Mouse (Mus musculus) heart, embryonic 13.5 days (tissue): ENCODE measurements around the gene Ptpn6. TPM values are rescaled to one million over a fixed set of nuclear protein-coding genes. Genes with fewer than 3 reads are reported as not detected.

Experiments
- ATAC-seq: fragments of 200-750 bp; cut with Nextera tagmentation; 2 replicates; pipeline ENCODE4 v1.8.0; 2017; ENCODE audit warnings: moderate TSS enrichment; ENCODE audit not compliant: insufficient number of reproducible peaks, low FRiP score, low TSS enrichment; ENCODE audit errors: extremely low read depth
- H3K27ac ChIP-seq: fragments of 300-500 bp; sonication (generic); replicated peaks from 2 replicates; pipeline ENCODE4 v1.5.1; 2015; ENCODE audit warnings: moderate library complexity, mild to moderate bottlenecking, inconsistent platforms
- H3K27me3 ChIP-seq: fragments of 300-500 bp; sonication (generic); replicated peaks from 2 replicates; pipeline ENCODE4 v1.6.1; 2015; ENCODE audit warnings: mild to moderate bottlenecking, inconsistent platforms
- H3K36me3 ChIP-seq: fragments of 300-500 bp; sonication (generic); 2 replicates; pipeline ENCODE4 v1.6.1; 2015; ENCODE audit warnings: mild to moderate bottlenecking, inconsistent platforms
- H3K4me1 ChIP-seq: fragments of 300-500 bp; sonication (generic); 2 replicates; pipeline ENCODE4 v1.6.1; 2015; ENCODE audit warnings: inconsistent platforms
- H3K4me2 ChIP-seq: fragments of 300-500 bp; sonication (generic); 2 replicates; pipeline ENCODE4 v1.6.1; 2015; ENCODE audit warnings: inconsistent platforms, mild to moderate bottlenecking, moderate library complexity
- H3K4me3 ChIP-seq: fragments of 300-500 bp; sonication (generic); 2 replicates; pipeline ENCODE4 v1.5.1; 2015; ENCODE audit warnings: moderate library complexity, mild to moderate bottlenecking, inconsistent platforms
- H3K9ac ChIP-seq: fragments of 300-500 bp; sonication (generic); 2 replicates; pipeline ENCODE4 v1.6.1; 2015; ENCODE audit warnings: inconsistent platforms, mild to moderate bottlenecking, moderate library complexity
- H3K9me3 ChIP-seq: fragments of 300-500 bp; sonication (generic); 2 replicates; pipeline ENCODE4 v1.6.1; 2016; ENCODE audit warnings: inconsistent platforms
- WGBS: fragments of 180-500 bp; shearing (Covaris S2); methylation state at CpG from one replicate; pipeline ENCODE4 v1.1.7; 2015; ENCODE audit warnings: mixed read lengths; 5-methylcytosine and 5-hydroxymethylcytosine counted together
- polyA plus RNA-seq: library from polyadenylated mRNA; unstranded; fragments of >200 nt; fragmentation: Nextera tagmentation; extraction: Ambion mirVana; gene quantifications from 2 replicates; pipeline ENCODE4 v1.2.1, GENCODE M21; 2015

Gene Ptpn6
- polyA plus RNA-seq, 1 experiment from 2014 or later: 5.3 TPM

- no peaks in the 10 kb centered on the region for H3K9me3 ChIP-seq
- H3K4me3 ChIP-seq: peak overlapping the region; percentile 72
- H3K9ac ChIP-seq: peak overlapping the region; percentile 94
- WGBS: under 1% methylated on average over 29 of the region's 29 CpGs
- H3K27me3 ChIP-seq: no peaks in the 10 kb centered on the region
- peak; percentile 1; the same call in 1 of the 2 replicates for ATAC-seq
- H3K4me2 ChIP-seq: peak overlapping the region; percentile 89
- peak overlapping the region; percentile 99 for H3K27ac ChIP-seq
- H3K36me3 ChIP-seq: peaks cover 33% of the 10 kb centered on the region
- peaks cover 43% of the 10 kb centered on the region for H3K4me1 ChIP-seq
Observed at GRCm38 (mm10) chr6:124740211-124740887, 1.8 kb upstream of the Ptpn6 start.

GRCm38 (mm10) chr6:124739231-124739796 is 800 bp upstream of the Ptpn6 start:
- Histone ChIP-seq H3K9ac (peak overlapping the region; percentile 30; the same call in 1 of the 2 replicates), H3K36me3 (peaks cover 26% of the 10 kb centered on the region), H3K27ac (peak overlapping the region; percentile 99; the same call in 1 of the 2 replicates), H3K9me3 (no peaks in the 10 kb centered on the region), H3K4me2 (peak overlapping the region; percentile 89; the same call in 1 of the 2 replicates), H3K4me3 (no peak overlapping the region), H3K4me1 (peaks cover 33% of the 10 kb centered on the region), H3K27me3 (no peaks in the 10 kb centered on the region)
- WGBS: 85% methylated on average over 10 of the region's 10 CpGs
- no peak for ATAC-seq

- ATAC-seq: no peak
- Histone ChIP-seq H3K27me3 (no peaks in the 10 kb centered on the region), H3K27ac (no peak overlapping the region), H3K9me3 (no peaks in the 10 kb centered on the region), H3K4me1 (peaks cover 36% of the 10 kb centered on the region), H3K9ac (no peak overlapping the region), H3K4me3 (no peak overlapping the region), H3K36me3 (peaks cover 7% of the 10 kb centered on the region; the same call in 1 of the 2 replicates), H3K4me2 (no peak overlapping the region)
- 85% methylated on average over 11 of the region's 11 CpGs for WGBS
Observed at GRCm38 (mm10) chr6:124737040-124737439, 1.5 kb downstream of the Ptpn6 start.

GRCm38 (mm10) chr6:124734417-124734816 is 4.1 kb downstream of the Ptpn6 start:
- H3K4me3 ChIP-seq: no peak overlapping the region
- H3K27me3 ChIP-seq: no peaks in the 10 kb centered on the region
- no peaks in the 10 kb centered on the region for H3K9me3 ChIP-seq
- peaks cover 7% of the 10 kb centered on the region; the same call in 1 of the 2 replicates for H3K36me3 ChIP-seq
- no peak overlapping the region for H3K27ac ChIP-seq
- ATAC-seq: no peak
- no peak overlapping the region for H3K9ac ChIP-seq
- peaks cover 21% of the 10 kb centered on the region for H3K4me1 ChIP-seq
- no peak overlapping the region for H3K4me2 ChIP-seq
- WGBS: 85% methylated on average over 3 of the region's 3 CpGs

GRCm38 (mm10) chr6:124732476-124733370 is 5.8 kb downstream of the Ptpn6 start:
- H3K4me1 ChIP-seq: peaks cover 8% of the 10 kb centered on the region
- no peaks in the 10 kb centered on the region for H3K27me3 ChIP-seq
- H3K4me3 ChIP-seq: peak overlapping the region; percentile 8; the same call in 1 of the 2 replicates
- no peaks in the 10 kb centered on the region for H3K9me3 ChIP-seq
- H3K27ac ChIP-seq: no peak overlapping the region
- H3K36me3 ChIP-seq: no peaks in the 10 kb centered on the region
- WGBS: 48% methylated on average over 19 of the region's 19 CpGs
- peak overlapping the region; percentile 50 for H3K9ac ChIP-seq
- 0 out of 2 replicates have a peak overlapping the region, but pooled peaks have one; percentile 2 for H3K4me2 ChIP-seq
- ATAC-seq: no peak

GRCm38 (mm10) chr6:124731038-124731437 is 7.5 kb downstream of the Ptpn6 start:
- Histone ChIP-seq H3K36me3 (no peaks in the 10 kb centered on the region), H3K9me3 (no peaks in the 10 kb centered on the region), H3K27ac (no peak overlapping the region), H3K9ac (no peak overlapping the region), H3K4me2 (no peak overlapping the region), H3K27me3 (no peaks in the 10 kb centered on the region), H3K4me1 (peaks cover 8% of the 10 kb centered on the region), H3K4me3 (no peak overlapping the region)
- ATAC-seq: no peak
- WGBS: 80% methylated on average over 7 of the region's 7 CpGs

GRCm38 (mm10) chr6:124729850-124730705 is 8.4 kb downstream of the Ptpn6 start:
- no peaks in the 10 kb centered on the region for H3K36me3 ChIP-seq
- no peak overlapping the region for H3K27ac ChIP-seq
- ATAC-seq: no peak
- H3K4me1 ChIP-seq: peaks cover 8% of the 10 kb centered on the region
- no peaks in the 10 kb centered on the region for H3K9me3 ChIP-seq
- H3K9ac ChIP-seq: no peak overlapping the region
- no peaks in the 10 kb centered on the region for H3K27me3 ChIP-seq
- 64% methylated on average over 8 of the region's 8 CpGs for WGBS
- no peak overlapping the region for H3K4me3 ChIP-seq
- no peak overlapping the region for H3K4me2 ChIP-seq

- Histone ChIP-seq H3K4me3 (no peak overlapping the region), H3K9ac (no peak overlapping the region), H3K27ac (no peak overlapping the region), H3K27me3 (no peaks in the 10 kb centered on the region), H3K4me2 (no peak overlapping the region), H3K9me3 (no peaks in the 10 kb centered on the region), H3K36me3 (no peaks in the 10 kb centered on the region), H3K4me1 (peaks cover 8% of the 10 kb centered on the region)
- no peak for ATAC-seq
- 77% methylated on average over 10 of the region's 10 CpGs for whole genome bisulfite sequencing
Observed at GRCm38 (mm10) chr6:124728621-124729020, 9.9 kb downstream of the Ptpn6 start.

- Histone ChIP-seq H3K27ac (no peak overlapping the region), H3K36me3 (no peaks in the 10 kb centered on the region), H3K4me3 (no peak overlapping the region), H3K9me3 (no peaks in the 10 kb centered on the region), H3K27me3 (no peaks in the 10 kb centered on the region), H3K4me2 (no peak overlapping the region), H3K9ac (no peak overlapping the region), H3K4me1 (peaks cover 4% of the 10 kb centered on the region; the same call in 1 of the 2 replicates)
- no peak for ATAC-seq
- WGBS: 74% methylated on average over 10 of the region's 10 CpGs
Observed at GRCm38 (mm10) chr6:124724472-124724871, 14.0 kb downstream of the Ptpn6 start.

- H3K4me2 ChIP-seq: no peak overlapping the region
- H3K4me1 ChIP-seq: peaks cover 12% of the 10 kb centered on the region; the same call in 1 of the 2 replicates
- 68% methylated on average over 8 of the region's 8 CpGs for WGBS
- no peak overlapping the region for H3K4me3 ChIP-seq
- ATAC-seq: no peak
- H3K36me3 ChIP-seq: no peaks in the 10 kb centered on the region
- H3K27ac ChIP-seq: no peak overlapping the region
- H3K9me3 ChIP-seq: no peaks in the 10 kb centered on the region
- no peaks in the 10 kb centered on the region for H3K27me3 ChIP-seq
- no peak overlapping the region for H3K9ac ChIP-seq
Observed at GRCm38 (mm10) chr6:124723541-124723940, 15.0 kb downstream of the Ptpn6 start.
